Comparison of ENCODE assay signal across 20 mouse cellular contexts in the genomic region with DNA sequence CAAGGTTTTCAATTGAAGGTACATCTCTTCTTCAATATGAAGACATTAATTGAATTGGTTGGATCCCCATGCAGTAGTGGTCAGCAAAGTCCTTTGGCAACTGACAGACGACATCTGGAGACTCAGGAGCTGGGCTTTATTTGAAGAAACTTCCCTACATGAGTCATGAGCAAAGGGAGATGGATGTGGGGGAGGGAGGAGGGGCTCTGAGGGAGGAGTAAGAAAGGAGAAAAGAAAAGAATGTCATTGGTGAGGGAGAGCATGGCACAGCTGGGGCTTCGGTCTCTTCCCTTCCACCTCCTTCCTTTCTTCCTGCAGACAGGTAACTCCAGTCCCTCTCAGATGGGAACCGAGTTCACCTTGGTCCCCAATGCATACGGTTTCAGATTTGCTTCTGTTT.
DNase-seq lines count a peak whose midpoint lies in the region; ATAC-seq and TF ChIP-seq lines count a peak whose summit lies in the region.
"Had no signal": no experiment of that assay in that cellular context is flagged by ENCODE, and none has a peak within 500 bp of the region (broad histone marks: within the 10 kb centered on the region; RNA-seq: fewer than 3 reads in every experiment).

No protein-coding gene starts in this region.

- DNase-seq in heart, adult 11 months = peak; percentile 93
- DNase-seq in lung, postnatal 0 days (ENCODE audit: low spot score) = peak; percentile 20
- no peak for DNase-seq in lung, adult 2 months
- DNase-seq in stomach, postnatal 0 days (ENCODE audit: low spot score) = no peak
- DNase-seq in right cerebral cortex, adult 2 months (ENCODE audit: low spot score in 2 of 2) = no peak
- DNase-seq: adrenal gland, adult 8-10 months; B cell, adult 2 months; cerebellum, adult 2 months; embryo, embryonic 11 days; gastrocnemius, postnatal 36 days had no signal

- TF ChIP-seq CTCF in lung, postnatal 0 days (IDR thresholded peaks at IDR 0.05) = no peak
- TF ChIP-seq CTCF in lung, adult 2 months (IDR thresholded peaks at IDR 0.05; ENCODE audit: insufficient read depth, low read length) = no peak
- no peak for TF ChIP-seq CTCF in stomach, postnatal 0 days (IDR thresholded peaks at IDR 0.05; ENCODE audit: low read depth)

- H3K36me3 ChIP-seq in heart, embryonic 11.5 days (ENCODE audit: control insufficient read depth, insufficient read depth, low read length) = no peaks in the 10 kb centered on the region
- no peaks in the 10 kb centered on the region for H3K36me3 ChIP-seq in lung, postnatal 0 days (ENCODE audit: insufficient read depth, low read length)
- no peaks in the 10 kb centered on the region for H3K36me3 ChIP-seq in stomach, embryonic 16.5 days (ENCODE audit: control insufficient read depth, insufficient read depth, low read length)
- no peaks in the 10 kb centered on the region for H3K36me3 ChIP-seq in stomach, postnatal 0 days (ENCODE audit: control insufficient read depth, insufficient read depth, low read length)
- H3K36me3 ChIP-seq: embryonic facial prominence, embryonic 12.5 days; forebrain, embryonic 15.5 days; G1E; heart, embryonic 13.5 days had no signal

- H3K9ac ChIP-seq in heart, embryonic 11.5 days (ENCODE audit: low read depth, low read length) = no peak overlapping the region
- no peak overlapping the region for H3K9ac ChIP-seq in lung, postnatal 0 days (replicated peaks; ENCODE audit: low read depth)
- H3K9ac ChIP-seq in stomach, embryonic 16.5 days (ENCODE audit: low read length) = no peak overlapping the region
- H3K9ac ChIP-seq in stomach, postnatal 0 days (ENCODE audit: low read length) = no peak overlapping the region
- H3K9ac ChIP-seq: embryonic facial prominence, embryonic 12.5 days; forebrain, embryonic 15.5 days; heart, embryonic 13.5 days; hindbrain, embryonic 14.5 days had no signal

- H3K4me3 ChIP-seq in heart, embryonic 11.5 days (ENCODE audit: low read depth, low read length) = no peak overlapping the region
- H3K4me3 ChIP-seq in lung, postnatal 0 days (ENCODE audit: low read depth, low read length) = no peak overlapping the region
- no peak overlapping the region for H3K4me3 ChIP-seq in lung, adult 2 months (replicated peaks; ENCODE audit: extremely low read depth, low read depth, low read length)
- no peak overlapping the region for H3K4me3 ChIP-seq in stomach, embryonic 16.5 days (replicated peaks; ENCODE audit: low read length)
- no peak overlapping the region for H3K4me3 ChIP-seq in stomach, postnatal 0 days (ENCODE audit: low read depth, low read length)
- H3K4me3 ChIP-seq: embryonic facial prominence, embryonic 12.5 days; forebrain, embryonic 15.5 days; heart, embryonic 13.5 days; hindbrain, embryonic 10.5 days had no signal

- no peak for TF ChIP-seq EP300 in lung, postnatal 0 days (IDR thresholded peaks at IDR 0.05)
- TF ChIP-seq EP300 in stomach, postnatal 0 days (optimal IDR thresholded peaks at IDR 0.05) = no peak

- no peaks in the 10 kb centered on the region for H3K27me3 ChIP-seq in heart, embryonic 11.5 days (ENCODE audit: control insufficient read depth, insufficient read depth, low read length)
- H3K27me3 ChIP-seq in lung, postnatal 0 days (replicated peaks; ENCODE audit: insufficient read depth, low read length) = no peaks in the 10 kb centered on the region
- H3K27me3 ChIP-seq in stomach, embryonic 16.5 days (ENCODE audit: control insufficient read depth, insufficient read depth, low read length) = no peaks in the 10 kb centered on the region
- no peaks in the 10 kb centered on the region for H3K27me3 ChIP-seq in stomach, postnatal 0 days (ENCODE audit: control insufficient read depth, insufficient read depth, low read length)
- H3K27me3 ChIP-seq: embryonic facial prominence, embryonic 12.5 days; forebrain, embryonic 15.5 days; heart, embryonic 13.5 days had no signal

- TF ChIP-seq POLR2A in lung, adult 2 months (IDR thresholded peaks at IDR 0.05; ENCODE audit: borderline replicate concordance, extremely low read depth, low read depth, low read length) = no peak

- 0 out of 2 replicates have a peak, but pooled peaks cover 3% of the 10 kb centered on the region for H3K4me1 ChIP-seq in heart, embryonic 11.5 days (ENCODE audit: control insufficient read depth, insufficient read depth, low read length)
- H3K4me1 ChIP-seq in lung, postnatal 0 days (ENCODE audit: insufficient read depth, low read depth, low read length) = no peaks in the 10 kb centered on the region
- H3K4me1 ChIP-seq in lung, adult 2 months (ENCODE audit: control insufficient read depth, insufficient read depth, low read length) = no peaks in the 10 kb centered on the region
- 0 out of 2 replicates have a peak, but pooled peaks cover 3% of the 10 kb centered on the region for H3K4me1 ChIP-seq in stomach, embryonic 16.5 days (ENCODE audit: control insufficient read depth, insufficient read depth, low read length)
- no peaks in the 10 kb centered on the region for H3K4me1 ChIP-seq in stomach, postnatal 0 days (replicated peaks; ENCODE audit: control insufficient read depth, insufficient read depth)
- H3K4me1 ChIP-seq: embryonic facial prominence, embryonic 12.5 days; forebrain, embryonic 15.5 days; hindbrain, embryonic 10.5 days had no signal

- WGBS in heart, embryonic 11.5 days (ENCODE audit: insufficient replicate concordance) = 69% methylated on average over 4 of the region's 4 CpGs
- WGBS in lung, postnatal 0 days = 60% methylated on average over 4 of the region's 4 CpGs
- 59% methylated on average over 4 of the region's 4 CpGs for WGBS in lung, adult 2 months
- 59% methylated on average over 4 of the region's 4 CpGs for WGBS in stomach, embryonic 16.5 days
- 51% methylated on average over 4 of the region's 4 CpGs for WGBS in stomach, postnatal 0 days

- ATAC-seq in heart, embryonic 11.5 days (replicated peaks; ENCODE audit: insufficient number of reproducible peaks, low FRiP score, low TSS enrichment) = no peak
- ATAC-seq in lung, postnatal 0 days = no peak; the same call in 1 of the 2 replicates
- ATAC-seq in stomach, embryonic 16.5 days (ENCODE audit: insufficient read depth, low FRiP score) = 0 out of 2 replicates have a peak, but pooled peaks have one; percentile 26
- ATAC-seq in stomach, postnatal 0 days (ENCODE audit: low FRiP score, low TSS enrichment) = no peak
- no peak for ATAC-seq in inflammation-experienced regulatory T-cells, adult 6 months
- ATAC-seq: CD4-positive, CD25-positive, alpha-beta regulatory T cell, adult 4 months; forebrain, embryonic 15.5 days had no signal

- no peak overlapping the region for H3K4me2 ChIP-seq in heart, embryonic 11.5 days
- H3K4me2 ChIP-seq in lung, postnatal 0 days (replicated peaks; ENCODE audit: low read depth, low read length) = no peak overlapping the region
- no peak overlapping the region for H3K4me2 ChIP-seq in stomach, embryonic 16.5 days (ENCODE audit: low read depth, low read length)
- no peak overlapping the region for H3K4me2 ChIP-seq in stomach, postnatal 0 days (replicated peaks; ENCODE audit: low read depth)
- H3K4me2 ChIP-seq: embryonic facial prominence, embryonic 12.5 days; forebrain, embryonic 15.5 days; heart, embryonic 13.5 days; hindbrain, embryonic 14.5 days had no signal

- no peaks in the 10 kb centered on the region for H3K9me3 ChIP-seq in heart, embryonic 11.5 days (replicated peaks; ENCODE audit: control insufficient read depth, low read length)
- no peaks in the 10 kb centered on the region for H3K9me3 ChIP-seq in lung, postnatal 0 days (ENCODE audit: low read length)
- H3K9me3 ChIP-seq in stomach, embryonic 16.5 days (replicated peaks; ENCODE audit: control insufficient read depth, low read length) = no peaks in the 10 kb centered on the region
- H3K9me3 ChIP-seq in stomach, postnatal 0 days (ENCODE audit: control insufficient read depth, low read length) = no peaks in the 10 kb centered on the region
- H3K9me3 ChIP-seq: embryonic facial prominence, embryonic 12.5 days; forebrain, embryonic 15.5 days; heart, embryonic 13.5 days; hindbrain, embryonic 10.5 days had no signal

- no peak overlapping the region for H3K27ac ChIP-seq in heart, embryonic 11.5 days (ENCODE audit: low read depth, low read length)
- H3K27ac ChIP-seq in lung, postnatal 0 days (ENCODE audit: low read length) = no peak overlapping the region
- no peak overlapping the region for H3K27ac ChIP-seq in stomach, embryonic 16.5 days (ENCODE audit: low read length)
- H3K27ac ChIP-seq in stomach, postnatal 0 days (replicated peaks) = no peak overlapping the region
- H3K27ac ChIP-seq: embryonic facial prominence, embryonic 12.5 days; forebrain, embryonic 15.5 days; heart, embryonic 13.5 days; hindbrain, embryonic 10.5 days; hindbrain, embryonic 14.5 days had no signal

Comparison
In these comparisons a context has a peak if more than half of its experiments do, and no peak if none do; other contexts are left out.
1. DNase-seq: peak in heart, adult 11 months (single experiment) and lung, postnatal 0 days (single experiment); none in lung, adult 2 months (single experiment), stomach, postnatal 0 days (single experiment) and right cerebral cortex, adult 2 months (0 of 2).